Mouse (Mus musculus): ENCODE results near the gene Rhox3a2. TPM values are rescaled to one million over a fixed set of nuclear protein-coding genes. Genes with fewer than 3 reads are reported as not detected.
"Not testable (repeated sequence)": the region's sequence is repeated elsewhere in the genome, so short reads cannot be mapped to it uniquely, and the experiment has no call there.

Rhox3a2 gene
- polyA plus RNA-seq (2017; shearing (Covaris generic)): not detected

DNA sequence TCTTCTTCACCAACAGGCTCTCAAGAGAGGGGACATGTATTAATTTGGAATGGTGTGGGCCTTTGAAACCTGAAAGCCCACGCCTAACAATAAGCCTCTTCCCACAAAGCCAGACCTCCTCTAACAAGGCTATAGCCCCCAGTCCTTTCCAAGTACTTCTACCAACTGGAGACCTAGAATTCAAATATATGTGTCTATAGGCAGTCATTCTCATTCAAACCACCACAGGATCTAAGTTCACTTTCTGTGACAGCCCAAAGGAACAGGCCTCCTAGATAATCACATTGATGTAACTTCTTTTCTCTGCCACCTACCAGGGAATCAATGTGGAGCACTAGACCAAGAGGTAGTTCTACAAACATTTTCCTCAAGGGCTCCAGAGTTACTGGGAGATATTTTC is at the start of gene Rhox3a2:
Gene Rhox3a2 (plus strand): TSS at position 301 of the 400 bp plus-strand sequence.
- ATAC-seq: not testable (repeated sequence)

DNA sequence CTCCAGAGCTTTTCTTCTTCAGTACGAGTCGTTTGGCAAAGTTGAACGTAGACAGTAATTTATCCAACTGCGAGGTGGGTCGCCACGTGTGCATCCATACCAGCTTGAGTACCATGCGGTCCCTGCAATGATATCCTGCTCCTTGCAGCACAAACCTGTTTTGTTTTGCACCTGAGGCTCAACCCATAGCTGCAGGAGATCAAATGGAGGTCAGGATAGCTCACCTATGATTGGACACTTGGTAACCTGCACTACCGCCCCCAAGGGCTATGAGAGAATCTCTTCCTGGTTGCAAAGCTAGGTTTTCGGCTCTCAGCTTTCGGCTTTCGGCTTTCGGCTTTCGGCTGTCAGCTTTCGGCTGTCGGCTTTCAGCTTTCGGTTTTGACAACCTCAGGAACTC is 10.7 kb downstream of the Rhox3a2 start, which contains the start of gene Rhox4a2:
Gene Rhox4a2 (plus strand): TSS at position 301 of the 400 bp plus-strand sequence.
- ATAC-seq: not testable (repeated sequence)

DNA sequence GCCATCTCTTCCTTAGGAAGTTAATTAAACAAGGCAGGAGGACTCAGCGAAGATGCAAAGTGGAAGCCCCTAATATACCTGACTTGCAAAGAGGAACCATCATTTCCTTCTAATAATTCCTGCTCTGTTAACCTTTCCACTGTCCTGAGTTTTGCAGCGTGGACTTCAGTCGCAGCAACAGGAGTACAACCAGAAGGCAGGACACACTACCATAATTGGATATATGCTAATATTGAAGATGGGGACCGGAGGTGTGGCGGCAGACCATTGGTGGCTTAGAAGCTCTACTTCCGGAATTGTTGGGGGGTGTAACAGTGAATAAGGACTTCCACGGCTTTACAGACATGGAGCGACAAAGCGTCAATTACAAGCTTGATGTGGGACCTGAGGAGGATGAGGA is 31.9 kb downstream of the Rhox3a2 start, which contains the start of gene Rhox2b:
Gene Rhox2b (plus strand): TSS at position 301 of the 400 bp plus-strand sequence.
- not testable (repeated sequence) for ATAC-seq

- ATAC-seq: not testable (repeated sequence)
These were observed 52.4 kb downstream of the Rhox3a2 start, which contains the start of gene Rhox4b for GRCm38 (mm10) chrX:37432194-37432593. TSS of gene Rhox4b (plus strand) at chrX:37432494.

Other genes with a start within 250 kb of the Rhox3a2 start
- under 1 TPM in 1 of 2 experiments, not detected in 1; 0.19 TPM for gene Akap14, start 211.2 kb upstream of the Rhox3a2 start, polyA plus RNA-seq (2017; shearing (Covaris generic))
- gene Ndufa1, start 188.9 kb upstream of the Rhox3a2 start, polyA plus RNA-seq (2017; shearing (Covaris generic)): 100 to 1,000 TPM; 295 to 357 TPM
- gene Rnf113a1, start 188.8 kb upstream of the Rhox3a2 start, polyA plus RNA-seq (2017; shearing (Covaris generic)): 10 to 100 TPM in 1 of 2 experiments, 1 to 10 TPM in 1; 9.5 to 10.9 TPM
- gene Gm9, start 169.0 kb upstream of the Rhox3a2 start, polyA plus RNA-seq (2017; shearing (Covaris generic)): not detected
- not detected for gene Rhox1, start 157.8 kb upstream of the Rhox3a2 start, polyA plus RNA-seq (2017; shearing (Covaris generic))
- gene Rhox2a, start 135.1 kb upstream of the Rhox3a2 start, polyA plus RNA-seq (2017; shearing (Covaris generic)): not detected
- gene Rhox3a, start 130.1 kb upstream of the Rhox3a2 start, polyA plus RNA-seq (2017; shearing (Covaris generic)): not detected
- not detected for gene Rhox4a, start 114.7 kb upstream of the Rhox3a2 start, polyA plus RNA-seq (2017; shearing (Covaris generic))
- gene Rhox4a2, start 10.8 kb downstream of the Rhox3a2 start, polyA plus RNA-seq (2017; shearing (Covaris generic)): not detected
- gene Rhox2b, start 32.0 kb downstream of the Rhox3a2 start, polyA plus RNA-seq (2017; shearing (Covaris generic)): not detected
- under 1 TPM in 1 of 2 experiments, not detected in 1; 0.33 TPM for gene Rhox4b, start 52.5 kb downstream of the Rhox3a2 start, polyA plus RNA-seq (2017; shearing (Covaris generic))
- gene Rhox2c, start 73.7 kb downstream of the Rhox3a2 start, polyA plus RNA-seq (2017; shearing (Covaris generic)): not detected
- gene Rhox3c, start 78.6 kb downstream of the Rhox3a2 start, polyA plus RNA-seq (2017; shearing (Covaris generic)): not detected
- gene Rhox4c, start 100.3 kb downstream of the Rhox3a2 start, polyA plus RNA-seq (2017; shearing (Covaris generic)): not detected
- gene Rhox2d, start 113.4 kb downstream of the Rhox3a2 start, polyA plus RNA-seq (2017; shearing (Covaris generic)): not detected
- under 1 TPM in 1 of 2 experiments, not detected in 1; 0.27 TPM for gene Rhox4d, start 134.3 kb downstream of the Rhox3a2 start, polyA plus RNA-seq (2017; shearing (Covaris generic))
- not detected for gene Rhox2e, start 150.4 kb downstream of the Rhox3a2 start, polyA plus RNA-seq (2017; shearing (Covaris generic))
- gene Rhox3e, start 162.0 kb downstream of the Rhox3a2 start, polyA plus RNA-seq (2017; shearing (Covaris generic)): not detected
- not detected for gene Rhox4e, start 177.4 kb downstream of the Rhox3a2 start, polyA plus RNA-seq (2017; shearing (Covaris generic))
- gene Rhox2f, start 191.4 kb downstream of the Rhox3a2 start, polyA plus RNA-seq (2017; shearing (Covaris generic)): not detected
- not detected for gene Rhox3f, start 201.0 kb downstream of the Rhox3a2 start, polyA plus RNA-seq (2017; shearing (Covaris generic))
- gene Rhox4f, start 227.7 kb downstream of the Rhox3a2 start, polyA plus RNA-seq (2017; shearing (Covaris generic)): under 1 TPM in 1 of 2 experiments, not detected in 1; 0.45 TPM
- not detected for gene Rhox3g, start 248.6 kb downstream of the Rhox3a2 start, polyA plus RNA-seq (2017; shearing (Covaris generic))

All from activated CD4-positive, CD25-positive, alpha-beta regulatory T cell, adult 4 months (primary cell).